Mouse (Mus musculus): ENCODE measurements around the gene Txnrd2. TPM values are rescaled to one million over a fixed set of nuclear protein-coding genes. Genes with fewer than 3 reads are reported as not detected.
A peak's percentile ranks its signal among the peaks of the same experiment; 100 is the strongest.

The Txnrd2 gene
- total RNA-seq, 2 experiments from 2014 or later, result 24.1 to 27.4 TPM

DNA sequence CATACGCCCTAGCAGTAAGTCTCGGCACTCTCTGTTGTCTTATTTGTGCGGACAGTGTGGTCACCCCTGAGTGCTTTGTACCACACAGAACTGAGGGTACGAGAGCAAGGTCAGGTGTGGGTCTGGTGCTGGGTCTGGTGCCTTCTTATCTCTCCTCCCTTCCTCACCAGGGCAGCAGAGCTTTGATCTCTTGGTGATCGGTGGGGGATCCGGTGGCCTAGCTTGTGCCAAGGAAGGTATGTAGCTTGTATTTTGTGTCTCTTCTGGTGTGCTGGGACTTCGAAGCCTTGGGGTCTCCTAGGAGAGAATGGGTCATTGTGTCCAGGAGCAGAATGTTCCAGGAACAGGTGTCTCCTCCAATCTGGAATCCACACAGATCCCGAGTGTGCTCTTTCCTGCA lies 3.5 kb downstream of the Txnrd2 start:
- DNase-seq (ENCODE audit: extremely low spot score in 1 of 2, low spot score in 2 of 2), result no peak
- intact Hi-C loops (cut with DNase I), result no loop called here

DNA sequence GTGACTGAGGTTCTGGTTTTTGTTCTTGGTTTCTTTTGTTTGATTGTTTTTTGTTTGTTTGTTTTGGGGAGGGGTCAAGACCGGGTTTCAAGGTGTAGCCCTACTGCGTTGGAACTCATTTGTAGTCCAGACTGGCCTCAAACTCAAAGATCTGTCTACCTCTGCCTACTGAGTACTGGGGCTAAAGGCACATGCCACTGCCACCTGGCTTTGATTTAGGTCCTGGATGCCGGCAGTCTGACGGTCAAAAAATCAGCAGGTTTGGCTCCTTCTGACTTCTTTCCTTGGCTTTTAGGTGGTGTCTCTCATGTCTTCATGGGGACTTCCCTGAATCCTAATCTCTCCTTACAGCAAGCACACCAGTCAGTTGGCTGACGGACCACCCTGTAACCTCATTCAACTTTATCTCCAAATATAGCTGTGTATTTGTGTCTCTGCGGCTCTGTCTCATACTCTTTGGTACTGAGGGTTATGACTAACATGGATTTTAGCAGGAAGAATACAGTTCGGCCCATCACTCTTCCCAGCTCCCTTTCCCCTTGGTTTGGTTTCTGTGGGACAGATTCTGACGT lies 4.5 kb downstream of the Txnrd2 start:
- DNase-seq (ENCODE audit: extremely low spot score in 1 of 2, low spot score in 2 of 2), result no peak
- intact Hi-C loops (cut with DNase I), result no loop called here

DNA sequence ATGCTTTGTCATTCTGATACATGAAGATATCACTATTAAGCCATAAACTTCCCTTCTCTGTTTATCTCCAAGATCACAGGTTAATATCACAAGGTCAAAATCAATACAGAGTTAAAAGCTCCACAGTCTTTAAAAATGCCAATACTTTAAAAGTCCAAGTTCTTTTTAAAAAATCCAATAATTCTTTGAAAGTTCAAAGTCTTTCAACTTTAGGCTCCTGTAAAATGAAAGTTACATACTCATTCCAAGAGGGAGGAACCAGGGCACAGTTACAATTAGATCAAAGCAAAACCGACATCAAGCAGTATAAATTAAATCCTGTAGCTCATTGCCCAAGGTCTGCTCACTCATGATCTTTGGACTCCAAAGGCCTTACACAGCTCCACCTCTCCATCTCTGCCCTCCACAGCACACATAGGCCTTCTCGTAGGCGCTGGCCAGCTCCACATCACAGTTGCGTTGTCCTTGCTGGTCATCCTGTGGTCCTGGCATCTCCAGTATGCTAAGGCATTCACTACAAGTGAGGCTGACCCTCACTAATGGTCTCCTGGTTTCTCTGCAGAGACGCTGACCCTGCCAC lies 7.2 kb downstream of the Txnrd2 start:
- DNase-seq (ENCODE audit: extremely low spot score in 1 of 2, low spot score in 2 of 2), result no peak
- intact Hi-C loops (cut with DNase I), result no loop called here

DNA sequence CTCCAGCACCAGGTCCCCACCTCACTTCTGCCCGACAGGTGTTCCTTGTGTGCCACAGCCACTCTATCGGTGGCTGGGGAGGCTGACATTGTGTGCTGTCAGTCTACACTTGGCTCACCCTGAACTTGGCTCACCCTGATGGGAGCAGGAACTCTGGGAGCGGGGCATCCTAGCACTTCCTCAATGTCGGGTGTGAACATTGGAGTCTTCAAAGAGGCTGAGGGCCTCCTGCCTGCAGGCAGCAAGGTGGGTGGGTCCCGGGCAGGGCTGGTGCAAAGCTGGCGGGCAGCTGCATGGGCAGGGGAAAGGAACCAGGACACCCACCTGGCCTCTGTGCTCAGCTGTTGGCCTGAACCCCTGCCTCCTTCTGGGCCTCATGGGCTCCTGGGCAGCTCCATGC lies 9.9 kb downstream of the Txnrd2 start:
- no peak for DNase-seq (ENCODE audit: extremely low spot score in 1 of 2, low spot score in 2 of 2)
- intact Hi-C loops (cut with DNase I), result no loop called here

DNA sequence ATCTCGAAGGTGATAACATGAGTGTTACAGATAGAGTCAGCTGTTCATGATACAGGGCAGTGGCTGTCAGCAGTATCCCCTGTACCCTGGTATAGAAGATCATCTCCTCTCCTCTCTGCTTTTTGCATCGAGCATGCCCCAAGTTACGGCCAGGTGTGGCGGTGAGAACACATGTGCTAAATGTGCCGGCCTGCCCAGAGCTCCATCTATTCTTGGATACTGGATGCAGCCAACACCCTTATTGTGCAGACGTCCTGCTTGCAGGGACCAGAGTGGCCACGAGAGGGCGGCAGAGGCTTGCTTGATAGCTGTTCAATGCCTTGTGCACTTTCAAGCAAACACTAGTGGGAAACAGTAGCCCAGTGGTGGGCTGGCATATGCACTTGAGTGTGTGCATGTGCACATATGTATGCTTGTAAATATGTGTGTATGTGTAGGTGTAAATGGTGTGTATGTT lies 17.2 kb downstream of the Txnrd2 start:
- intact Hi-C loops (cut with DNase I), result loop anchor here (2.0 to 10.0 kb wide), 2 partner anchors 173 to 351 kb away; no protein-coding TSS in a partner anchor
- DNase-seq (ENCODE audit: extremely low spot score in 1 of 2, low spot score in 2 of 2), result peak; percentile 93 to 95

DNA sequence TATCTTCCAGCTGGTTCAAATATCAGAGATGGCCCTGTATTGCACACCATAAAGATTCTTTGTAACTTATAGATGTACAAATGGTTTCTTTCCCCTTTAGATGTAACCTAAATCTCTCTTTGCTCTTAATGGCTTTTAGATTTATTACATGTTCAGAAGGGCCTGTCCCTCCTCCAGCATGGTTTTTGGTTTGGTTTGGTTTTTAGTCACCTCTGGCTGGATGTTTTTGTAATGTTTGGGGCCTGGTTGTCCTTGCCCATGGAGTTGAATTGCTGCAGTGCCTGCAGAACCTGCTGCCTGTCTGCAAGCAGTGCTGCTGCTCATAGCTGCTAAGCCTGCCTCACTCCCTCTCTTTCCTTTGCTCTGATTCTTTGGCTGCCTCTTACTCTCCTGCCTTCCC lies 21.1 kb downstream of the Txnrd2 start:
- intact Hi-C loops (cut with DNase I), result loop anchor here (10.0 kb wide), 1 partner anchor 348 kb away; no protein-coding TSS in a partner anchor
- no peak for DNase-seq (ENCODE audit: extremely low spot score in 1 of 2, low spot score in 2 of 2)

DNA sequence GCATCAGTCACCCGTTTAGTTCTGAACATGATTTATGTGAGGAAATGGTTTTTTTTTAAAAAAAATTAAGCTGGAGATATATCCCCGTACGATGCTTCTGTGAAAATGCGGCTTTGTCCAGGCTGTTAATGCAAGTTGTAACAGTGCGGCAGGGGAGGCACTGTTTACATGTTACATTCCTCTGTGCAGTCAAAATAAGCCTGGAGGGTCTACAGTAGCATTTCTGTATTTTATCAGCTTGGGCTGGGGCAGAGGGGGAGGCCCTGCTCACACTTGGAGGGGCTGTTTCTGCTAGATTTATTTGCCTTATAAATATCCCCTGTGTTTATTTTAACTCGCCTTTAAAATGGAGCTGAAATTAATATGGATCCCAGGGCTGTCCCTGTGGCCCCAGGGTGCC lies 21.9 kb downstream of the Txnrd2 start:
- DNase-seq (ENCODE audit: extremely low spot score in 1 of 2, low spot score in 2 of 2), result no peak
- intact Hi-C loops (cut with DNase I), result loop anchor here (10.0 kb wide), 1 partner anchor 347 kb away; no protein-coding TSS in a partner anchor

DNA sequence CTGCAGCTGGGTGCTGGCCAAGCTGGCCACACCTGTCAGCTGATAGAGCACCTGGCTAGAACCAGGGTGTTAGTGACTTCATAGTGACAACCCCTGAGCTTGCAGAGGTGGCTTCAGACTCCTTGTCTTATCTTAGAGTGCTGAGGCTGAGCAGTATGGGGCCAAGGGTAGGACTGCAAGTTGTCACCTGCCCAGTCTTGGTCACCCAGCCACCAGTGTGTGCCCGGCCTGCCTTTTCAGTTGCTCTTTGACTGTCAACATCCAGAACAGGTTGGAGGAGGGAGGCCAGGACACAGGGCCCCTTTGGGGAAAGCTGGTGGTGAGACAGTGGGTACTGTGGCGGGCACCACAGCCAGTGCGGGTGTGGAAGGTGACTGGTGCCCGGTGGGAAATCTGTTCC lies 22.8 kb downstream of the Txnrd2 start:
- no peak for DNase-seq (ENCODE audit: extremely low spot score in 1 of 2, low spot score in 2 of 2)
- intact Hi-C loops (cut with DNase I), result loop anchor here (10.0 kb wide), 1 partner anchor 346 kb away; no protein-coding TSS in a partner anchor

DNA sequence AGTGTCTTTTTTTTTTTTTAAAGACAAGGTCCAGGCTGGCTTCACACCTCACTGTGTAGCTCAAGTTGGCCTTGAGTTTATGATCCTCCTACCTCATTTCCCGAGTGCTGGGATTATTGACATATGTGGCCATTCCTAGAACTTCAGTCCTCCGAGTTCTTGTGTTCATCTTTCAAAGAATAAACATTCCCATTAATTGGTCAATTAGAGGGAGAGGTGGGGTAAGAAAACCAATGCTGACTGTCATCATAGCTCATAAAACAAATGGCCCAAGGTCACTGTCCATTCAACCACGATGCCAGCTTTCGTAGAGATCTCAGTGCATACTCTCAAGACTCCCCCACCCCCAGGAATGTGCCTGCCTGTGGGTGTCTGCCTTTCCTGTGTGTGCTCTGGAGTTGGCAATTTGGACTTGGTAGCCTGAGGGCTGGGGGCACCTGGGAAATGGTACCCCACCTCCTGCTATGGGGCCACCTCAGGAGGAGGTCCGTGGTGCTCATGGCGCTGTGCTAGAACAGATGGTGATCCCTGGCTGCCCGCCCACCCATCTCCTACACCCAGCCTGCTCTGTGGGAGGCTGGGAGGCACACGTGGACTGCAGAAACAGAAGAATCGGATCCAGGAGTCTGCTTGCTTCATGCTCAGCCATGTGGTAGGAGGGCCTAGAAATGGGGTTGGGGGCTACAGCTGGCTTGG lies 25.4 kb downstream of the Txnrd2 start:
- DNase-seq (ENCODE audit: extremely low spot score in 1 of 2, low spot score in 2 of 2), result peak; percentile 34 to 70
- intact Hi-C loops (cut with DNase I), result no loop called here

DNA sequence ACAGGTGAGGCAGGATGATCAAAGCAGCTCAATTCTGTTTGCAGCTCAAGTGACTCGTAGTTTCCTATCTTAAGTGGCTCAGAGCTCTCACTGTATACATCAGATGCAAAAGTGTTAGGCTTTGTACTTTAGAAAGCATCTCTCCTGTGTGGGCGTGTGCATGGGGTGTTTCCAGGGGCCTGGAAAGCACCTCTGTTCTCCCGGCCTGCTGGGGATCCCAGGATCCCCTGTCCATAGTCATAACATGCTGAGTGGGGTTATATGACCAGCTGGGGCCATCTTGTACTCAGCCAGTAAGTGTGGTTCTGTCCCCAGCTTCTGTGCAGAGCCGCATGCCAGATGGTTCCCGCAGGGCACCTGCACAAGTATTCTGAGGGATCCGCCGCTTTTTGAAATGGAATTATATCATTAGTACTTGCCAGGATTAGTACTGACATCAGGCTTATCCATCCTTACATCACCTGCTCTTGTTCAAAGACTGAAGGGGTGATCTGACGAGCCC lies 26.2 kb downstream of the Txnrd2 start:
- intact Hi-C loops (cut with DNase I), result no loop called here
- DNase-seq (ENCODE audit: extremely low spot score in 1 of 2, low spot score in 2 of 2), result no peak

DNA sequence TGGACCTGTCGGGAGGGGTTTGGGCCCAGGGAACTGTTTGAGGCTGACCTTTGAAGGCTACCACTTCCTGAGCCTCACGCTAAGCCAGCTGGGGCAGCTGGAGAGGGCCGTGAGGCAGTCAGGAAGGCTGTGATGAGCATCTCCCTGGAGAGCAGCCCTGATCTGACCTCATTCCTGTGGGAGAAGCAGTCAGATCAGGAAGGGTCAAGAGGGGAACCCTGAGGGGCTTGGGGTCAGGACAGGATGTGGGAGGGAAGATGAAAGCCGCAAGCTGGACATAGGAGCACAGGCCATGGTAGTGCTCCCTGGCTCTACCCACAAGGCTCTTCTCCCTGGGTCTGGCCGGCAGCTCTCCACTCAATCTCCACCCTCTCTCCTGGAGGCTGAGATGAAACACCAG lies 27.7 kb downstream of the Txnrd2 start:
- DNase-seq (ENCODE audit: extremely low spot score in 1 of 2, low spot score in 2 of 2), result peak in 1 of 2 experiments; percentile 68
- intact Hi-C loops (cut with DNase I), result no loop called here

DNA sequence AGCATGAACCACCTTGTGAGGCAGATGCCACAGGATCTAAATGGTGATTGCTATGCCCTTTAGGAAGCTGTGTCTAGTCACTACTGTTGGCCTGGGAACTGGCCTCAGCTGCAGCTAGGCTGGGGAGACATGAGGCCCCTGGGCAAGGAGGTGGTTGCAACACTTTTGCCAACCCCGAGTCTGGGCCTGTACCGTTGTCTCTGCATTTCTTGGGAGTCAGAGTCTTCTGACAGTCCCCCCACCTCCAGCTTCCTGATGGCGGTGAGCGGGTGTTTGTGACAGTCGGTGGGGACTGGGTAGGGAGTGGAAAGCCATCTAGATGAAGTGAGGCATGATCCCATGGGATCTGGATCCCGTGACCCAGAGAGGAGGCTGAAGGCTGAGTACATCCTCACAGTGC lies 29.2 kb downstream of the Txnrd2 start:
- intact Hi-C loops (cut with DNase I), result no loop called here

DNA sequence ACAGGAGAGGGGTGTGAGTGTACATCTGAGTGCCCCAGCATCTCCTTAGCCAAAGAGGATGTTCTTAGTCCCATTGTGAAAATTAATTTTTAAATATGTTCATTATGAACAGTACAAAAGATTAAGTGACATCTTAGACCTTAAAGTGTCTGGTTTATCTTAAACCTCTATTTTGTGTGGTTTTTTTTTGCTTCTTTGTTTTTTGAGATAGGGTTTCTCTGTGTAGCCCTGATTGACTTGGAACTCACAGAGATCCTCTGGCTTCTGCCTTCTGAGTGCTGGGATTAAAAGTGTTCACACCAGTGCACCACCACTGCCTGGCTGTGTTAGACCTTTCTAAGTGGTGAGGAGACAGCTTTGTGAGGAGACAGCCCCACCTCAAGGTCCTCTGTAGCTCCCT lies 32.5 kb downstream of the Txnrd2 start:
- intact Hi-C loops (cut with DNase I), result no loop called here
- DNase-seq (ENCODE audit: extremely low spot score in 1 of 2, low spot score in 2 of 2), result no peak

More for the DNA sequence above, 29.2 kb downstream of the Txnrd2 start:
- DNase-seq (ENCODE audit: extremely low spot score in 1 of 2, low spot score in 2 of 2), result no peak

DNA sequence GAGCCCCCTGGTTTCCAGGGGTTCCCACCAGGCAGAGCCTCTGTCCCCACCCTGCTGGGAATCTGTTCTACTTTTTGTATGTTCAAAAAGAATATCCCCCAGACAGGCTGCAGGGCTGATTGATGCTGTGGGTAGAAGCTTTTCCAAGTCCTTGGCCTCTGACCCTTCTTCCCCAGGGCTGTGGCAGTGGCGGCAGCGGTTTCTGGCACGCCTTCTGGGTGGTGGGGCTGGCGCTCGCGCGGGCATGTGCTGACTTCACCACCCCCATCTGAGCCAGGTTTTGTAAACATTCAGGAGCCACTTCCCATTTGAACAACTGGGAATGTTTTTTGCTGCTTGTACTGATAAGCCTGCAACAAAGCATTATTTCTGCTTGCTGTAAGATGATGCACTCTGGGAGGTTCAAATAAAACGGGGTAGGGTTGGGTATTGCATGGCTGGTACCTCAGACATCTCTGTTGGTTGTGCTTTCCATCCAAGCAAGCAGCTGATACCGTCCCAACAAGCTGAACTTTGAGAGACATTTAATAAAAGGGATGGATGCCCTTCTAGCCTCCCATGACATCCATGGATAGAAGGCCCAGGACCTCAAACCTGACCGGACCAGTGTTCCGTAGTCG lies 33.3 kb downstream of the Txnrd2 start:
- DNase-seq (ENCODE audit: extremely low spot score in 1 of 2, low spot score in 2 of 2), result no peak
- intact Hi-C loops (cut with DNase I), result no loop called here

DNA sequence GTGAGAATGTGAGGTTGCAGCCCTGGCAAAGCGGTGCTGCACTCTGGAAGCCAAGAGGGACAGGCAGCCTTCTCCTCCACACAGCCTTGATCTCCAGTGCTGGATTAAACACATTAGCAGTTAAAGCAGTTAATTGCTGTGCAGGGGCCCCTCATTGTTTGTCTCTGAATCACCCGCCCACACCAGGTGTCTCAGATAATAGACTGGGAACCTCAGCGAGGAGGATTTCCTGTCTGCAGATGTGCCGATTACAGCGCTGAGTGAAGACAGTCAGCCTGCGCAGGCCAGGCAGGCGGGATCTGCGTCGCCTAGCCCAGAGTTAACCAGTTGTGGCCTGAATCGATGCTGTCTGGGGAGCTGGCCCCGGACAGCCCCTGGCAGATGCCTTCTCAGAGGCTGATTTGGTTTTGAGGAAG lies 33.8 kb downstream of the Txnrd2 start:
- DNase-seq (ENCODE audit: extremely low spot score in 1 of 2, low spot score in 2 of 2), result no peak

DNA sequence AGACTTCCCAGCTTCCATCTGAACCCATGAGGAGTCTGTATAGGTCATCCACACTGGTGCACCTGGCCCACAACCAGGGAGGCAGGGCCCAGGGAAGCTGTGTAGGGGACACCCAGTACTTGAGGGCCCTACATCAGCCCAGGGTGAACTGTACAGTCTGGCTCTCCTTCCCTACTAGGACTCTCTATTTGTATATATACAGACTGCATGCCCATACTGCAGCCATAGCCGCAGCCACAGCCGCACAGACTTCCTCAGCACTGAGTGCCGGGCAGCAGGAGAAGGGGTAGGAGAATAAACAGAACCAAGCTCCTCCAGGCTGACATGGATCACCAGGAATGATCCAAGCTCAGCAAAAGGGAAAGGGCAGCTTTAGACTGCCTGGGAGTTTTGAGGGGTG lies 34.6 kb downstream of the Txnrd2 start:
- no peak for DNase-seq (ENCODE audit: extremely low spot score in 1 of 2, low spot score in 2 of 2)
- intact Hi-C loops (cut with DNase I), result no loop called here

More for the DNA sequence above, 33.8 kb downstream of the Txnrd2 start:
- intact Hi-C loops (cut with DNase I), result no loop called here

DNA sequence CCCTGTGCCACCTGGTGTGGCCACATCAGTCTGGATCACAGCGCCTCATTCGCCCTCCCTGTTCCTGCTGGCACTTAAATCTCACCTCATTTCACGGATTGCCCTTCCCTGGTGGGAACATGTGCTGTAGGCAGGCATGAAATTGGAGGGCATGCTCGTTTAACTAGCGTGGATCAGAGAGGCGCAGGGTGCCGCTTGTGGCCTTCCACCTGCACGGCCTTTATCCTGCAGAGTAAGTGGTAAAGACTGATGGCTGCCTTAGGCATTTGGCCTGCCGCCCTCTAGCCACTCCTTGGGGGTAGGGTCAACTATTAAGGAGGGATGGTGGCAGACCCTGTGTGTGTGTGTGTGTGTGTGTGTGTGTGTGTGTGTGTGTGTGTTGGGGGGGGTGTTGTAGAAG lies 35.8 kb downstream of the Txnrd2 start:
- intact Hi-C loops (cut with DNase I), result no loop called here
- no peak for DNase-seq (ENCODE audit: extremely low spot score in 1 of 2, low spot score in 2 of 2)

DNA sequence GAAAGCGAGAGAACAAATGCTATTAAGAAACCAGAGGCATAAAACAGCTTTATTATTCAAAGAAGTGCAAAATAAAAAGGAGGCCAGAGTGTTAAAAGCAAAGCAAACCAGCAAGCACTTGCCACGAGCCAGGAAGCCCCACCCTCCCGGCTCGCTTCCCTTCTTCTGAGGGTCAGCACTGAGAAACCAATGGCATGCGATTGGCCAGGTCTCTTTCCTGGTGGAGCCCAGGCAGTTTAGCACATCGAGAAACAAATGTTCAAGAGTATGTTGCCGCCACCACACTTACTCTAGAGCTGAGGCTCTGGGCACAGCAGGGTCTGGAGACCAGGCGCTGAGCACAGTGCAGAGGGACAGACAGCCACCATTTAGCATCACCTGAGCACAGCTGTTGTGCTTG lies 36.4 kb downstream of the Txnrd2 start:
- intact Hi-C loops (cut with DNase I), result no loop called here
- DNase-seq (ENCODE audit: extremely low spot score in 1 of 2, low spot score in 2 of 2), result no peak

DNA sequence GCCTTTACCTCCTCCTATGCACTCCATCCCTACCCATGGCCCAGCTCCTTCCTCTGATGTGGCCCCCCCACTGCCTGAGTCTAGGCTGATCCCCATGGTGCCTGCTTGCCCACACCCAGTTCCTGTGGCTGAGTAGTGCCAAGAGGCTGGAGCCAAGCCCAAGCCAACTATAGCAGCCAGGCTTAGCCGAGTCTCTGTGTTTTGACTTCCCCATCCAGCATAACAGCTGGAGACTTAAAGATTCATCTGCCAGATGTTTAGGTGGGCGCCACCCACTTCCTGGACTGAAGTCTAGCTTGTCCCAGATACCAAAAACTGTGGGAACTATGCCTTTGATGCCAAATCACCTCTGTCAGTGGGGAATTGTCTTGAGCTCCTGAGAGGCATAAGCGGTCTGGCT lies 38.1 kb downstream of the Txnrd2 start:
- intact Hi-C loops (cut with DNase I), result no loop called here
- peak in 1 of 2 experiments; percentile 69 for DNase-seq (ENCODE audit: extremely low spot score in 1 of 2, low spot score in 2 of 2)

Data from left cerebral cortex, postnatal 10 days (tissue).